9 mouse cellular contexts compared by ENCODE assay signal in genomic region chr11:94472916-94473706, GRCm38 (mm10). TPM values are rescaled to one million over a fixed set of nuclear protein-coding genes. Genes with fewer than 3 reads are reported as not detected.
DNase-seq lines count a peak whose midpoint lies in the region; ATAC-seq and TF ChIP-seq lines count a peak whose summit lies in the region.
"Had no signal": no experiment of that assay in that cellular context is flagged by ENCODE, and none has a peak within 500 bp of the region (broad histone marks: within the 10 kb centered on the region; RNA-seq: fewer than 3 reads in every experiment).

No protein-coding gene starts in this region.

- WGBS in heart, embryonic 12.5 days, result 1% methylated on average over 50 of the region's 52 CpGs
- 2% methylated on average over 45 of the region's 52 CpGs for WGBS in embryonic facial prominence, embryonic 15.5 days
- under 1% methylated on average over 52 of the region's 52 CpGs for WGBS in limb, embryonic 10.5 days
- WGBS in small intestine, adult 2 months, result 2% methylated on average over 52 of the region's 52 CpGs

- H3K9me3 ChIP-seq in heart, embryonic 12.5 days (replicated peaks), result no peaks in the 10 kb centered on the region
- H3K9me3 ChIP-seq in embryonic facial prominence, embryonic 15.5 days (replicated peaks), result no peaks in the 10 kb centered on the region
- no peaks in the 10 kb centered on the region for H3K9me3 ChIP-seq in limb, embryonic 10.5 days (replicated peaks)

- H3K4me3 ChIP-seq in heart, embryonic 12.5 days, result peak overlapping the region; percentile 66
- peak overlapping the region; percentile 81 for H3K4me3 ChIP-seq in embryonic facial prominence, embryonic 15.5 days (replicated peaks)
- H3K4me3 ChIP-seq in limb, embryonic 10.5 days, result peak overlapping the region; percentile 89
- H3K4me3 ChIP-seq in small intestine, adult 2 months (ENCODE audit: low read depth, low read length), result peak overlapping the region; percentile 56

- no peak for TF ChIP-seq CTCF in small intestine, adult 2 months (IDR thresholded peaks at IDR 0.05; ENCODE audit: extremely low read depth, insufficient read length, insufficient replicate concordance, low read depth, low read length)

- H3K4me2 ChIP-seq in heart, embryonic 12.5 days, result peak overlapping the region; percentile 98
- peak overlapping the region; percentile 86 for H3K4me2 ChIP-seq in embryonic facial prominence, embryonic 15.5 days (replicated peaks)

- H3K27me3 ChIP-seq in heart, embryonic 12.5 days (replicated peaks), result peaks cover 77% of the 10 kb centered on the region
- H3K27me3 ChIP-seq in embryonic facial prominence, embryonic 15.5 days, result peaks cover 15% of the 10 kb centered on the region
- H3K27me3 ChIP-seq in limb, embryonic 10.5 days (ENCODE audit: low read depth, poor library complexity, severe bottlenecking), result peaks cover 46% of the 10 kb centered on the region
- H3K27me3 ChIP-seq in small intestine, adult 2 months (ENCODE audit: control insufficient read depth, insufficient read depth, low read length), result peaks cover 49% of the 10 kb centered on the region

- H3K9ac ChIP-seq in heart, embryonic 12.5 days, result peak overlapping the region; percentile 60
- H3K9ac ChIP-seq in embryonic facial prominence, embryonic 15.5 days, result peak overlapping the region; percentile 92

- H3K27ac ChIP-seq in heart, embryonic 12.5 days (ENCODE audit: poor library complexity, severe bottlenecking), result no peak overlapping the region
- peak overlapping the region; percentile 97 for H3K27ac ChIP-seq in embryonic facial prominence, embryonic 15.5 days (replicated peaks)
- H3K27ac ChIP-seq in limb, embryonic 10.5 days, result peak overlapping the region; percentile 94
- no peak overlapping the region for H3K27ac ChIP-seq in small intestine, adult 2 months (ENCODE audit: insufficient read depth, low read depth, low read length)

- peaks cover 57% of the 10 kb centered on the region for H3K4me1 ChIP-seq in heart, embryonic 12.5 days (replicated peaks)
- H3K4me1 ChIP-seq in embryonic facial prominence, embryonic 15.5 days, result peaks cover 74% of the 10 kb centered on the region
- peaks cover 97% of the 10 kb centered on the region for H3K4me1 ChIP-seq in limb, embryonic 10.5 days
- peaks cover 7% of the 10 kb centered on the region for H3K4me1 ChIP-seq in small intestine, adult 2 months (ENCODE audit: control insufficient read depth, insufficient read depth, insufficient read length, low read length)

- no peaks in the 10 kb centered on the region for H3K36me3 ChIP-seq in heart, embryonic 12.5 days
- no peaks in the 10 kb centered on the region for H3K36me3 ChIP-seq in embryonic facial prominence, embryonic 15.5 days
- H3K36me3 ChIP-seq in limb, embryonic 10.5 days, result peaks cover 6% of the 10 kb centered on the region
- no peaks in the 10 kb centered on the region for H3K36me3 ChIP-seq in small intestine, adult 2 months (ENCODE audit: control insufficient read depth, insufficient read depth, low read length)

- ATAC-seq in heart, embryonic 12.5 days (ENCODE audit: insufficient number of reproducible peaks, low FRiP score), result 0 out of 2 replicates have a peak, but pooled peaks have one; percentile 15
- ATAC-seq in embryonic facial prominence, embryonic 15.5 days (ENCODE audit: insufficient number of reproducible peaks, low FRiP score, low TSS enrichment, low read depth), result no peak

- DNase-seq in heart, adult 9 months (ENCODE audit: low spot score in 2 of 2), result no peak
- DNase-seq in CD8-positive naive resting alpha-beta T cell, adult 2 months (ENCODE audit: low read depth in 2 of 2, low spot score in 2 of 2), result peak; percentile 9 to 14
- peak; percentile 71 for DNase-seq in limb, embryonic 10.5 days (ENCODE audit: low spot score)
- DNase-seq in c-Kit-positive CD71-positive TER-119-positive erythroid progenitor cells, embryonic 14.5 days (ENCODE audit: low spot score), result no peak
- DNase-seq in spleen, adult 18-20 months, result no peak

- TF ChIP-seq POLR2A in small intestine, adult 2 months (IDR thresholded peaks at IDR 0.05; ENCODE audit: low read depth, low read length), result no peak

RNA-seq across cellular contexts. Expression of gene Cacna1g, which starts 0.9 kb away (rescaled TPM):
- 1.9 and 2.7 TPM in 2 replicates for polyA plus RNA-seq in heart, embryonic 12.5 days (2016; fragmentation: Nextera tagmentation; extraction: Ambion mirVana)
- polyA plus RNA-seq in embryonic facial prominence, embryonic 15.5 days (2015; fragmentation: Nextera tagmentation; extraction: Ambion mirVana), result 29.1 and 30.3 TPM in 2 replicates
- polyA plus RNA-seq in limb, embryonic 10.5 days (2016; fragmentation: Nextera tagmentation; extraction: Ambion mirVana), result 12.7 and 21.4 TPM in 2 replicates
- 6.9 and 10.7 TPM in 2 replicates for polyA plus RNA-seq in small intestine, adult 2 months (2012; rRNA removed)

RNA-seq across cellular contexts. Expression of gene Spata20, which starts 12.9 kb away (rescaled TPM):
- not detected in 2 replicates for polyA plus RNA-seq in heart, embryonic 12.5 days (2016; fragmentation: Nextera tagmentation; extraction: Ambion mirVana)
- 0.16 and 1.2 TPM in 2 replicates for polyA plus RNA-seq in embryonic facial prominence, embryonic 15.5 days (2015; fragmentation: Nextera tagmentation; extraction: Ambion mirVana)
- polyA plus RNA-seq in limb, embryonic 10.5 days (2016; fragmentation: Nextera tagmentation; extraction: Ambion mirVana), result 0.05 TPM in 1 of 2 replicates, not detected in the other
- 0.09 TPM in 1 of 2 replicates, not detected in the other for polyA plus RNA-seq in small intestine, adult 2 months (2012; rRNA removed)
- polyA plus RNA-seq: liver, adult 2 months had no signal

RNA-seq across cellular contexts. Expression of gene Epn3, which starts 26.7 kb away (rescaled TPM):
- 14.4 and 14.5 TPM in 2 replicates for polyA plus RNA-seq in heart, embryonic 12.5 days (2016; fragmentation: Nextera tagmentation; extraction: Ambion mirVana)
- polyA plus RNA-seq in embryonic facial prominence, embryonic 15.5 days (2015; fragmentation: Nextera tagmentation; extraction: Ambion mirVana), result 11.7 and 11.8 TPM in 2 replicates
- 3.0 and 3.6 TPM in 2 replicates for polyA plus RNA-seq in limb, embryonic 10.5 days (2016; fragmentation: Nextera tagmentation; extraction: Ambion mirVana)
- polyA plus RNA-seq in small intestine, adult 2 months (2012; rRNA removed), result 2.6 and 9.9 TPM in 2 replicates

RNA-seq across cellular contexts. Expression of gene Mycbpap, which starts 48.4 kb away (rescaled TPM):
- 9.1 and 11.5 TPM in 2 replicates for polyA plus RNA-seq in heart, embryonic 12.5 days (2016; fragmentation: Nextera tagmentation; extraction: Ambion mirVana)
- polyA plus RNA-seq in embryonic facial prominence, embryonic 15.5 days (2015; fragmentation: Nextera tagmentation; extraction: Ambion mirVana), result 4.0 and 5.8 TPM in 2 replicates
- 2.7 and 5.0 TPM in 2 replicates for polyA plus RNA-seq in limb, embryonic 10.5 days (2016; fragmentation: Nextera tagmentation; extraction: Ambion mirVana)
- 1.1 and 1.4 TPM in 2 replicates for polyA plus RNA-seq in small intestine, adult 2 months (2012; rRNA removed)

Comparison
In these comparisons a context has a peak if more than half of its experiments do, and no peak if none do; other contexts are left out.
1. H3K27ac ChIP-seq: peak in embryonic facial prominence, embryonic 15.5 days (single experiment) and limb, embryonic 10.5 days (single experiment); none in heart, embryonic 12.5 days (single experiment) and small intestine, adult 2 months (single experiment).
2. DNase-seq: peak in CD8-positive naive resting alpha-beta T cell, adult 2 months (2 of 2) and limb, embryonic 10.5 days (single experiment); none in heart, adult 9 months (0 of 2), c-Kit-positive CD71-positive TER-119-positive erythroid progenitor cells, embryonic 14.5 days (single experiment) and spleen, adult 18-20 months (0 of 2).
3. Peak in every context shown above with its lines, with median percentiles within 50 percentile points of each other: H3K4me3 ChIP-seq.